Mouse (Mus musculus) erythroblast, embryonic 14.5 days (primary cell): Measurements from ENCODE around the gene Sdc3.

ENCODE experiments used
- GATA1 ChIP-seq: IDR thresholded peaks from 2 replicates; pipeline ENCODE4 v1.6.1; 2012; ENCODE audit warnings: low read length, inconsistent platforms, mixed read lengths
- TAL1 ChIP-seq: IDR thresholded peaks from 3 replicates; pipeline ENCODE4 v1.6.1; 2012; ENCODE audit warnings: low read length, inconsistent platforms, mixed read lengths

GRCm38 (mm10) chr4:130811385-130811784 lies 19.0 kb downstream of the Sdc3 start:
- TF ChIP-seq TAL1 (no peak), GATA1 (no peak)
